Mouse (Mus musculus) MEL (cell line): ENCODE measurements at regions not wholly inside any gene's neighbourhood (a gene's known extent, or its start where the extent isn't known, plus 50 kb on each side); places are given as distances from the start of the nearest gene placed in this dataset.

Source experiments
- ETS1 ChIP-seq: IDR thresholded peaks from 2 replicates; pipeline ENCODE4 v1.6.1; 2012; ENCODE audit warnings: low read depth, mild to moderate bottlenecking, inconsistent platforms, low read length, improper control_type of control experiment, moderate library complexity
- HCFC1 ChIP-seq: IDR thresholded peaks from 2 replicates; pipeline ENCODE4 v1.6.1; 2012; ENCODE audit warnings: low read depth, mild to moderate bottlenecking, inconsistent platforms, low read length, improper control_type of control experiment, moderate library complexity
- TCF12 ChIP-seq: IDR thresholded peaks from 2 replicates; pipeline ENCODE4 v1.6.1; 2014; ENCODE audit warnings: low read depth, mild to moderate bottlenecking, inconsistent platforms, low read length, improper control_type of control experiment, moderate library complexity

- TF ChIP-seq TCF12 (no peak), HCFC1 (no peak), ETS1 (no peak)
Measured at GRCm38 (mm10) chr2:61377756-61378155, 200.6 kb upstream of the Tank start.
